22 mouse cellular contexts compared by ENCODE assay signal in genomic region chr5:116243622-116244021, GRCm38 (mm10). TPM values are rescaled to one million over a fixed set of nuclear protein-coding genes. Genes with fewer than 3 reads are reported as not detected.
DNase-seq lines count a peak whose midpoint lies in the region; ATAC-seq and TF ChIP-seq lines count a peak whose summit lies in the region.
"Had no signal": no experiment of that assay in that cellular context is flagged by ENCODE, and none has a peak within 500 bp of the region (broad histone marks: within the 10 kb centered on the region; RNA-seq: fewer than 3 reads in every experiment).

No protein-coding gene starts in this region.

- H3K4me1 ChIP-seq in forebrain, embryonic 14.5 days (ENCODE audit: control insufficient read depth, insufficient read depth, low read length), result no peaks in the 10 kb centered on the region
- no peaks in the 10 kb centered on the region for H3K4me1 ChIP-seq in forebrain, embryonic 11.5 days (replicated peaks; ENCODE audit: control insufficient read depth, insufficient read depth, low read length)
- H3K4me1 ChIP-seq in limb, embryonic 15.5 days, result no peaks in the 10 kb centered on the region
- peaks cover 13% of the 10 kb centered on the region; the same call in 1 of the 2 replicates for H3K4me1 ChIP-seq in limb, embryonic 10.5 days
- H3K4me1 ChIP-seq in lung, embryonic 16.5 days (replicated peaks; ENCODE audit: control insufficient read depth, insufficient read depth, low read length), result no peaks in the 10 kb centered on the region
- H3K4me1 ChIP-seq in lung, adult 2 months (ENCODE audit: control insufficient read depth, insufficient read depth, low read length), result no peaks in the 10 kb centered on the region
- H3K4me1 ChIP-seq: forebrain, embryonic 15.5 days had no signal

- ATAC-seq in forebrain, embryonic 14.5 days, result no peak
- no peak for ATAC-seq in forebrain, embryonic 11.5 days (replicated peaks; ENCODE audit: low FRiP score)
- 0 out of 2 replicates have a peak, but pooled peaks have one; percentile 35 for ATAC-seq in limb, embryonic 15.5 days (ENCODE audit: insufficient number of reproducible peaks, low FRiP score, low TSS enrichment, low read depth)
- ATAC-seq in lung, embryonic 16.5 days (ENCODE audit: low read depth), result peak; percentile 82
- ATAC-seq: activated CD4-positive, CD25-positive, alpha-beta regulatory T cell, adult 4 months; forebrain, embryonic 15.5 days; hindbrain, postnatal 0 days had no signal

- DNase-seq in forebrain, embryonic 14.5 days (ENCODE audit: low spot score), result peak; percentile 34
- DNase-seq in forebrain, embryonic 11.5 days (ENCODE audit: low spot score), result no peak
- DNase-seq in limb, embryonic 10.5 days (ENCODE audit: low spot score), result no peak
- no peak for DNase-seq in lung, adult 2 months
- DNase-seq in brain, embryonic 14.5 days (ENCODE audit: low read depth), result peak; percentile 55
- DNase-seq: adrenal gland, adult 8-10 months; adrenal gland, postnatal 25 days; cerebellum, adult 18-20 months; cerebellum, adult 9-10 months; cerebellum, postnatal 14 days; gastrocnemius, postnatal 14 days; heart, adult 18-20 months; heart, postnatal 14 days; heart, postnatal 4 days had no signal

- 64% methylated on average over 9 of the region's 9 CpGs for WGBS in forebrain, embryonic 14.5 days
- 81% methylated on average over 8 of the region's 9 CpGs for WGBS in forebrain, embryonic 11.5 days
- 72% methylated on average over 7 of the region's 9 CpGs for whole genome bisulfite sequencing in limb, embryonic 15.5 days
- 69% methylated on average over 9 of the region's 9 CpGs for WGBS in limb, embryonic 10.5 days
- 72% methylated on average over 8 of the region's 9 CpGs for WGBS in lung, embryonic 16.5 days
- WGBS in lung, adult 2 months, result 59% methylated on average over 8 of the region's 9 CpGs

- no peak overlapping the region for H3K4me2 ChIP-seq in forebrain, embryonic 14.5 days (ENCODE audit: low read length)
- H3K4me2 ChIP-seq in forebrain, embryonic 11.5 days (ENCODE audit: low read depth, low read length, severe bottlenecking), result no peak overlapping the region
- no peak overlapping the region for H3K4me2 ChIP-seq in limb, embryonic 15.5 days
- H3K4me2 ChIP-seq in lung, embryonic 16.5 days (ENCODE audit: low read depth, low read length), result peak overlapping the region; percentile 10; the same call in 1 of the 2 replicates
- H3K4me2 ChIP-seq: forebrain, embryonic 15.5 days; heart, embryonic 13.5 days; hindbrain, embryonic 14.5 days had no signal

- H3K9me3 ChIP-seq in forebrain, embryonic 14.5 days (replicated peaks; ENCODE audit: control insufficient read depth, low read length), result no peaks in the 10 kb centered on the region
- H3K9me3 ChIP-seq in forebrain, embryonic 11.5 days (ENCODE audit: control insufficient read depth, low read length), result no peaks in the 10 kb centered on the region
- H3K9me3 ChIP-seq in limb, embryonic 15.5 days, result no peaks in the 10 kb centered on the region
- no peaks in the 10 kb centered on the region for H3K9me3 ChIP-seq in limb, embryonic 10.5 days (replicated peaks)
- H3K9me3 ChIP-seq in lung, embryonic 16.5 days (ENCODE audit: control insufficient read depth, low read length), result no peaks in the 10 kb centered on the region
- H3K9me3 ChIP-seq: forebrain, embryonic 15.5 days; heart, embryonic 13.5 days had no signal

- H3K27me3 ChIP-seq in forebrain, embryonic 14.5 days (replicated peaks; ENCODE audit: control insufficient read depth, insufficient read depth, low read length), result no peaks in the 10 kb centered on the region
- H3K27me3 ChIP-seq in forebrain, embryonic 11.5 days (ENCODE audit: control insufficient read depth, insufficient read depth, low read length), result no peaks in the 10 kb centered on the region
- no peaks in the 10 kb centered on the region for H3K27me3 ChIP-seq in limb, embryonic 15.5 days
- 0 out of 2 replicates have a peak, but pooled peaks cover 5% of the 10 kb centered on the region for H3K27me3 ChIP-seq in limb, embryonic 10.5 days (ENCODE audit: low read depth, poor library complexity, severe bottlenecking)
- H3K27me3 ChIP-seq in lung, embryonic 16.5 days (ENCODE audit: control insufficient read depth, insufficient read depth, low read depth, low read length), result no peaks in the 10 kb centered on the region
- H3K27me3 ChIP-seq: forebrain, embryonic 15.5 days; heart, embryonic 13.5 days had no signal

- H3K4me3 ChIP-seq in forebrain, embryonic 14.5 days (ENCODE audit: low read depth, low read length), result no peak overlapping the region
- no peak overlapping the region for H3K4me3 ChIP-seq in forebrain, embryonic 11.5 days (ENCODE audit: low read depth, low read length)
- no peak overlapping the region for H3K4me3 ChIP-seq in limb, embryonic 15.5 days
- H3K4me3 ChIP-seq in limb, embryonic 10.5 days, result no peak overlapping the region
- H3K4me3 ChIP-seq in lung, embryonic 16.5 days (ENCODE audit: low read length), result no peak overlapping the region
- H3K4me3 ChIP-seq in lung, adult 2 months (replicated peaks; ENCODE audit: extremely low read depth, low read depth, low read length), result no peak overlapping the region
- H3K4me3 ChIP-seq: forebrain, embryonic 10.5 days; forebrain, embryonic 15.5 days; heart, embryonic 13.5 days had no signal

- no peaks in the 10 kb centered on the region for H3K36me3 ChIP-seq in forebrain, embryonic 14.5 days (ENCODE audit: control insufficient read depth, insufficient read depth, low read length)
- H3K36me3 ChIP-seq in forebrain, embryonic 11.5 days (ENCODE audit: control insufficient read depth, insufficient read depth, low read length), result no peaks in the 10 kb centered on the region
- no peaks in the 10 kb centered on the region for H3K36me3 ChIP-seq in limb, embryonic 15.5 days
- no peaks in the 10 kb centered on the region for H3K36me3 ChIP-seq in limb, embryonic 10.5 days
- H3K36me3 ChIP-seq in lung, embryonic 16.5 days (ENCODE audit: control insufficient read depth, insufficient read depth, low read length), result no peaks in the 10 kb centered on the region
- H3K36me3 ChIP-seq: forebrain, embryonic 10.5 days; forebrain, embryonic 15.5 days; heart, embryonic 13.5 days had no signal

- no peak overlapping the region for H3K27ac ChIP-seq in forebrain, embryonic 14.5 days (ENCODE audit: low read depth, low read length)
- no peak overlapping the region for H3K27ac ChIP-seq in forebrain, embryonic 11.5 days (ENCODE audit: low read depth, low read length)
- no peak overlapping the region for H3K27ac ChIP-seq in limb, embryonic 15.5 days
- H3K27ac ChIP-seq in limb, embryonic 10.5 days, result no peak overlapping the region
- no peak overlapping the region for H3K27ac ChIP-seq in lung, embryonic 16.5 days (ENCODE audit: low read length)
- H3K27ac ChIP-seq: forebrain, embryonic 10.5 days; forebrain, embryonic 15.5 days; hindbrain, embryonic 14.5 days; hindbrain, postnatal 0 days had no signal

- TF ChIP-seq CTCF in lung, adult 2 months (IDR thresholded peaks at IDR 0.05; ENCODE audit: insufficient read depth, low read length), result no peak
- no peak for TF ChIP-seq CTCF in brain, embryonic 14.5 days (IDR thresholded peaks at IDR 0.05; ENCODE audit: borderline replicate concordance, extremely low read depth, insufficient read depth, insufficient read length)

- no peak overlapping the region for H3K9ac ChIP-seq in forebrain, embryonic 14.5 days (ENCODE audit: low read length)
- no peak overlapping the region for H3K9ac ChIP-seq in forebrain, embryonic 11.5 days (ENCODE audit: low read length)
- no peak overlapping the region for H3K9ac ChIP-seq in limb, embryonic 15.5 days
- H3K9ac ChIP-seq in lung, embryonic 16.5 days (ENCODE audit: low read length), result no peak overlapping the region
- H3K9ac ChIP-seq: forebrain, embryonic 15.5 days; heart, embryonic 13.5 days; hindbrain, embryonic 14.5 days had no signal

- TF ChIP-seq POLR2A in lung, adult 2 months (IDR thresholded peaks at IDR 0.05; ENCODE audit: borderline replicate concordance, extremely low read depth, low read depth, low read length), result no peak
- TF ChIP-seq POLR2A in brain, embryonic 14.5 days (IDR thresholded peaks at IDR 0.05; ENCODE audit: borderline replicate concordance, extremely low read depth, insufficient read depth, insufficient read length, poor library complexity, severe bottlenecking), result no peak

RNA-seq across cellular contexts. Expression of gene Ccdc60, which starts 45.2 kb away (rescaled TPM):
- 0.89 and 1.1 TPM in 2 replicates for polyA plus RNA-seq in forebrain, embryonic 14.5 days (2014; fragmentation: Nextera tagmentation; extraction: Ambion mirVana)
- 0.92 and 1.6 TPM in 2 replicates for polyA plus RNA-seq in forebrain, embryonic 11.5 days (2014; fragmentation: Nextera tagmentation; extraction: Ambion mirVana)
- polyA plus RNA-seq in limb, embryonic 15.5 days (2015; fragmentation: Nextera tagmentation; extraction: Ambion mirVana), result 1.4 and 1.5 TPM in 2 replicates
- 0.53 and 1.1 TPM in 2 replicates for polyA plus RNA-seq in limb, embryonic 10.5 days (2016; fragmentation: Nextera tagmentation; extraction: Ambion mirVana)
- 2.4 and 2.5 TPM in 2 replicates for polyA plus RNA-seq in lung, embryonic 16.5 days (2015; fragmentation: Nextera tagmentation; extraction: Ambion mirVana)
- polyA plus RNA-seq in lung, adult 2 months (2012; rRNA removed), result 1.4 and 1.5 TPM in 2 replicates
- polyA plus RNA-seq in brain, embryonic 14.5 days (2012; rRNA removed), result 1.2 and 2.7 TPM in 2 replicates
- polyA plus RNA-seq: activated CD4-positive, CD25-positive, alpha-beta regulatory T cell, adult 4 months had no signal

Comparison
In these comparisons a context has a peak if more than half of its experiments do, and no peak if none do; other contexts are left out.
1. DNase-seq: peak in forebrain, embryonic 14.5 days (single experiment) and brain, embryonic 14.5 days (single experiment); none in forebrain, embryonic 11.5 days (single experiment), limb, embryonic 10.5 days (single experiment) and lung, adult 2 months (single experiment).
2. ATAC-seq: peak in limb, embryonic 15.5 days (single experiment) and lung, embryonic 16.5 days (single experiment); none in forebrain, embryonic 14.5 days (single experiment) and forebrain, embryonic 11.5 days (single experiment).